Mouse (Mus musculus) liver, embryonic 13.5 days (tissue): ENCODE measurements around the gene Prkacb. TPM values are rescaled to one million over a fixed set of nuclear protein-coding genes. Genes with fewer than 3 reads are reported as not detected.

ENCODE experiments used
- ATAC-seq: fragments of 200-750 bp; cut with Nextera tagmentation; 2 replicates; pipeline ENCODE4 v1.8.0; 2017; ENCODE audit warnings: low read depth, mild to moderate bottlenecking, moderate number of reproducible peaks, moderate library complexity
- DNase-seq: peaks from one replicate; pipeline ENCODE4 v3.0.0; 2022
- H3K27ac ChIP-seq: fragments of 300-500 bp; sonication (generic); 2 replicates; pipeline ENCODE4 v1.5.1; 2015; ENCODE audit warnings: moderate library complexity, mild to moderate bottlenecking, inconsistent platforms
- H3K27me3 ChIP-seq: fragments of 300-500 bp; sonication (generic); 2 replicates; pipeline ENCODE4 v1.6.1; 2015; ENCODE audit warnings: mild to moderate bottlenecking, inconsistent platforms
- H3K36me3 ChIP-seq: fragments of 300-500 bp; sonication (generic); 2 replicates; pipeline ENCODE4 v1.6.1; 2015; ENCODE audit warnings: mild to moderate bottlenecking, inconsistent platforms
- H3K4me1 ChIP-seq: fragments of 300-500 bp; sonication (generic); replicated peaks from 2 replicates; pipeline ENCODE4 v1.6.1; 2015; ENCODE audit warnings: inconsistent platforms
- H3K4me2 ChIP-seq: fragments of 300-500 bp; sonication (generic); 2 replicates; pipeline ENCODE4 v1.6.1; 2015; ENCODE audit warnings: inconsistent platforms, mild to moderate bottlenecking, moderate library complexity
- H3K4me3 ChIP-seq: fragments of 300-500 bp; sonication (generic); replicated peaks from 2 replicates; pipeline ENCODE4 v1.5.1; 2015; ENCODE audit warnings: mild to moderate bottlenecking, inconsistent platforms
- H3K9ac ChIP-seq: fragments of 300-500 bp; sonication (generic); 2 replicates; pipeline ENCODE4 v1.6.1; 2015; ENCODE audit warnings: mild to moderate bottlenecking, inconsistent platforms
- H3K9me3 ChIP-seq: fragments of 300-500 bp; sonication (generic); replicated peaks from 2 replicates; pipeline ENCODE4 v1.6.1; 2016; ENCODE audit warnings: inconsistent platforms
- WGBS: fragments of 180-500 bp; shearing (Covaris S2); methylation state at CpG from one replicate; pipeline ENCODE4 v1.1.7; 2015; ENCODE audit not compliant: insufficient replicate concordance; 5-methylcytosine and 5-hydroxymethylcytosine counted together
- polyA plus RNA-seq: library from polyadenylated mRNA; unstranded; fragments of >200 nt; fragmentation: Nextera tagmentation; extraction: Ambion mirVana; gene quantifications from 2 replicates; pipeline ENCODE4 v1.2.1, GENCODE M21; 2015

The Prkacb gene
- polyA plus RNA-seq, 1 experiment from 2014 or later, result 13.8 TPM

DNA sequence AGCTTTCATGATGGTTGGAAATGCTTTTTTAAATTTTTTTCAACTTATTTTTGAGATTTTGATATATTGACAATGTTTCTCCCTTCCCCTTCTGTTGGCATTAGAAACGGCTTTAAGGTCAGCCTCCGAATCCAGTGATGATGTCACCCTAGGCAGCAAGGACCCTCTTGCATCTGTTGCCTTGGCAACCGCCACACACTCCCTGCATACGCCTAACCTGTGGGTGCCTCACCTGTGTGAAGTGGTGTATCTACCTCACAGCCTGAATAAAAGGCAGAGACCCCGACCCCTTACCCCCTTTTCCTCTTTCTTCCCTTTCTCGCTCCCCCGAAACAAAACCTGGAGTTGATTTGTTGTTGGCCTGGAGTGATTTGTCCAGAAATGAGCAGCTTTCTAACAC lies 100.5 kb downstream of the Prkacb start:
- Histone ChIP-seq H3K9me3 (no peaks in the 10 kb centered on the region), H3K36me3 (no peaks in the 10 kb centered on the region), H3K4me3 (no peak overlapping the region), H3K27me3 (no peaks in the 10 kb centered on the region), H3K27ac (no peak overlapping the region), H3K4me1 (no peaks in the 10 kb centered on the region), H3K9ac (no peak overlapping the region), H3K4me2 (no peak overlapping the region)
- WGBS, result 67% methylated on average over 7 of the region's 7 CpGs
- ATAC-seq, result no peak
- DNase-seq, result no peak

DNA sequence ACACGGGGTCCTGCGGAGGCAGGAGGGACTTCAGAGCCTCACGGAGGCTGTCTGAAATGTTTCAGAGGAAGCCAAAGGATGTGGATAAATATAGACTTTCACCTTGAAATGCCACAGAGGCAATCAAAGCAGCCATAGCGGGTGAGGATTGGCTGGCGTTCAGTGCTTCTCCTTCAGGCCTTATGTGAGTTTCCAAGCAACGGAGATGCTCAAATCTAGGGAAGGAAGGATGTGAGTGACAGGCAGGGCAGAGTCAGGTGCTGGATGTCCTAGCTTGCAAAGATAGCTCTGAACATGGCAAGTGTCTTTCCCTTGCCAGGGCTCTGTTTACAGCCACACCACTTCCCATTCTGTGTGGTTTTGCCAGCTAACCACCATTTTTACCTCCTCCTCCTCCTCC lies 101.2 kb downstream of the Prkacb start:
- ATAC-seq, result no peak
- Histone ChIP-seq H3K27me3 (no peaks in the 10 kb centered on the region), H3K4me1 (no peaks in the 10 kb centered on the region), H3K36me3 (no peaks in the 10 kb centered on the region), H3K9ac (no peak overlapping the region), H3K27ac (no peak overlapping the region), H3K9me3 (no peaks in the 10 kb centered on the region), H3K4me2 (no peak overlapping the region), H3K4me3 (no peak overlapping the region)
- no peak for DNase-seq
- WGBS, result 45% methylated on average over 6 of the region's 6 CpGs

DNA sequence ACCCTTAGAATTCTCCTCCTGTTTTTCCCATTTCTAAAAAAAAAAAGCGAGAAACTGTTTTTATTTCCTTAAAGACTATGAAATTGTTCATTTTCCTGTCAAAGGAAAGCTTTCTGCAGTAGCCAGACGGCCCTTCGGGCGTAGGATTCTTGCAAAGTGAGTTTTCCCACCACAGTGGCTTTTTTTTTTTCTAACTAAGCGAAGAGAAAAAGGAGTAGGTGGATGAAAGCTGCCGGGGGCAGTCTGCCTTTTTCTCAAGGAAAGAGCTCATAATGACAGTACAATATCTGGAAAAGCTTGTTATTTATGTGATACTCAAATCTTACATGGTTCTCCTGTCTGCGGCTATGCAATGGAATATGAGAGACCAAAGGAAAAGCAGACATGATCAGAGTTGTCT lies 101.7 kb downstream of the Prkacb start:
- Histone ChIP-seq H3K4me1 (no peaks in the 10 kb centered on the region), H3K4me3 (no peak overlapping the region), H3K27ac (no peak overlapping the region), H3K27me3 (no peaks in the 10 kb centered on the region), H3K36me3 (no peaks in the 10 kb centered on the region), H3K9ac (no peak overlapping the region), H3K4me2 (no peak overlapping the region), H3K9me3 (no peaks in the 10 kb centered on the region)
- DNase-seq (no peak), ATAC-seq (no peak)
- 66% methylated on average over 7 of the region's 7 CpGs for WGBS

DNA sequence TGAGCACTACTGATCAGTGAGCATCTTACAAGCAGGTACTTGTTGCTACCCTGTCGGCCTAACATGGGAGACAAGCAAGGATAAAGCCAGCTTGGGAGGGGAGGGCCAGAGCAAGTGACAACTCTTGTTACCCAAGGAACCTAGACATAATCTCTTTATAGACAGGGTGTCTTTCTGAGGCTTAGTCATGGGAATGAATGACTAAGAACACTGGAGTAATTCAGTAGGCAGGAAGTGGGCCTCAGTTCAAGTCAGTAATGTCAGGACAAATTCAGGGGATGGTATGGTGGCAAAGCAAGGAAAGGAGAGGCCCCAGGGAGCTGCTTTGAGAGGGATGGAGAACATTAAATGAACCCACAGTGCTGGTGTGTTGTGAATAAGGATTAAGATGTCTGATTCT lies 103.7 kb downstream of the Prkacb start:
- H3K36me3 ChIP-seq, result no peaks in the 10 kb centered on the region
- ATAC-seq, result no peak
- H3K4me1 ChIP-seq, result no peaks in the 10 kb centered on the region
- no peaks in the 10 kb centered on the region for H3K27me3 ChIP-seq
- 77% methylated on average over 1 of the region's 1 CpGs for WGBS
- no peak overlapping the region for H3K9ac ChIP-seq
- H3K27ac ChIP-seq, result no peak overlapping the region
- H3K4me3 ChIP-seq, result no peak overlapping the region
- H3K4me2 ChIP-seq, result no peak overlapping the region
- no peak for DNase-seq
- no peaks in the 10 kb centered on the region for H3K9me3 ChIP-seq

DNA sequence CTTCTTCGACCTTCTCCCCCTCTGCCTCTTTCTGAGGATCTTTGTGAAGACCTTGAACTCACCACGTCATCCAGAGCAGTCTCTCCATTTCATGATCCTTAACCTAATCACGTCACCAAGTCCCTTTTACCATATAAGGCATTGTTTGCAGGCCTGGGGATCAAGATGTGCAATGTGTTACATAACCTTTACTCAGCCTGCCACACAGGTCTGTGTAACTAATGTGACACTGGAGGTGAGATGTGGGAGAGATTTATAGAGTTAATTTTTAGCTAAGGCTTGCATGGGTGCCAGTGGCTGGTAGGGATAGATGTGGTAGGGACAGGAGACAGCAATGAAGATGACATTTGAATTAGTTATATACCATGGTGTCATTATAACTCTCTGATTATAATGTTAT lies 104.4 kb downstream of the Prkacb start:
- no peak overlapping the region for H3K4me3 ChIP-seq
- no peak overlapping the region for H3K4me2 ChIP-seq
- no peaks in the 10 kb centered on the region for H3K9me3 ChIP-seq
- DNase-seq, result no peak
- ATAC-seq, result peak; percentile 78
- H3K9ac ChIP-seq, result no peak overlapping the region
- no peaks in the 10 kb centered on the region for H3K27me3 ChIP-seq
- H3K27ac ChIP-seq, result no peak overlapping the region
- H3K36me3 ChIP-seq, result no peaks in the 10 kb centered on the region
- WGBS, result 48% methylated on average over 3 of the region's 3 CpGs
- no peaks in the 10 kb centered on the region for H3K4me1 ChIP-seq

DNA sequence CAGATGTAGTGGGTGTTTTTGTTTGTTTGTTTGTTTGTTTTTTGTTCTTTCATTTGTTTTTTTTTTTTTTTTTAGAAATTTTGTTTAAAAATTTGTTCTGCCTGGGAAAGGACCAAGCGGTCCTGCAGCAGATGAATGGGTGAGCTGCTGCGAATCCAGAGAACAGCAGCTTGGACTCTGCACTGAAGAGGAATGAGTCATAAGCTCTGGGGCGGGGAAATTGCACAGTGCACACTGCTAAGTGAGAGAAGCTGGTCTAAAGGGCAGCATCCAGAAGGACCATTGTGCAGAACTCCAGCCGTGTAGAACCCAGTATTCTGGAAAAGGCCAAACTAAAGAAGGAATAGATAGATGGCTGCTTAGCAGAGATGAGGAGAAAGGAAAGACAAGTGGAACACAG lies 108.7 kb downstream of the Prkacb start:
- H3K4me1 ChIP-seq, result peaks cover 18% of the 10 kb centered on the region
- DNase-seq (no peak), ATAC-seq (no peak)
- no peaks in the 10 kb centered on the region for H3K36me3 ChIP-seq
- no peak overlapping the region for H3K27ac ChIP-seq
- no peaks in the 10 kb centered on the region for H3K9me3 ChIP-seq
- no peak overlapping the region for H3K4me3 ChIP-seq
- H3K4me2 ChIP-seq, result no peak overlapping the region
- H3K9ac ChIP-seq, result no peak overlapping the region
- no peaks in the 10 kb centered on the region for H3K27me3 ChIP-seq
- WGBS, result 64% methylated on average over 4 of the region's 4 CpGs

DNA sequence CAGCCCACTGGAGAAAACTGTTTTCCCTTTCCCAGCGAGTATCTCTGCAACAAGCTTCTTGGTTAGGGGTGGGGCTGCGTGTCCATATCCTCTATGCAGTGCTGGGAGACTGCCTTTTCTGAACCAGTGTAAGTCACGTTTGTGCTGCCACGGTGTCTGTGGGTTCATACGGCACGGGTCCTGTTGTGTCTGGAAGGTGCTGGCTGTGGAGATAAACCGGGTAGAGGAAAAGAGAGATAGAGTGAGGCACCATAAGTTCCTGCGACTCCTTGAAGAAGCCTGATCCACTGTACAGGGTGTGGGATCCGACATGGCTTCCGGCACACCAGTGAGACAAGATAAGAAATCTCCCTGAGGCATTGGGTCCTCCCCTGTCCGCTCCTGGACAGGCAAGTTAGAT lies 112.7 kb downstream of the Prkacb start:
- no peaks in the 10 kb centered on the region for H3K9me3 ChIP-seq
- no peaks in the 10 kb centered on the region for H3K27me3 ChIP-seq
- peak overlapping the region; percentile 59; the same call in 1 of the 2 replicates for H3K27ac ChIP-seq
- ATAC-seq (peak; percentile 96), DNase-seq (peak; percentile 50)
- H3K4me2 ChIP-seq, result peak overlapping the region; percentile 62
- H3K9ac ChIP-seq, result peak overlapping the region; percentile 47
- H3K4me3 ChIP-seq, result peak overlapping the region; percentile 17
- 20% methylated on average over 11 of the region's 11 CpGs for WGBS
- H3K4me1 ChIP-seq, result peaks cover 26% of the 10 kb centered on the region
- H3K36me3 ChIP-seq, result no peaks in the 10 kb centered on the region

DNA sequence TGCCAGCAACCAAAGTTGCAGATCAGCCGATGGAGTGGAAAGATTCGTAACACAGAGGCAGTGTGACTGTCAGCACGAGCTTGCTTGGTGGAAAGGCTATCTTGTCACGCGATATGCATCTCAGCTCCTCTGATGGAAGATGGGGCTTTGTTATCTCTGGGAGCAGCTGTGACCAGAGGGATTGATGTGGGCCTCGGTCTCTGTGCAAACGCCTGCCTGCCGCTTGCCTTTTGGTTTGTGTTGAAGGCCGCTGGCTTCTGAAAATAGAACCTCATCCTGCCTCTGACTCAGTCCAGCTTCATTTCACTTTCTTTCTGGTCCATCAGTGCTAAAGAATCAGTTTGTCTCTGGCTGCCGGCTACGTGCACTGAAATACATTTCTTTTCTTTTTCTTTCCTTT lies 113.8 kb downstream of the Prkacb start:
- H3K27ac ChIP-seq, result no peak overlapping the region
- H3K4me3 ChIP-seq, result no peak overlapping the region
- no peaks in the 10 kb centered on the region for H3K36me3 ChIP-seq
- peak; percentile 45; the same call in 1 of the 2 replicates for ATAC-seq
- WGBS, result 17% methylated on average over 11 of the region's 11 CpGs
- peak overlapping the region; percentile 25; the same call in 1 of the 2 replicates for H3K4me2 ChIP-seq
- peaks cover 26% of the 10 kb centered on the region for H3K4me1 ChIP-seq
- DNase-seq, result peak; percentile 23
- no peaks in the 10 kb centered on the region for H3K27me3 ChIP-seq
- H3K9ac ChIP-seq, result 0 out of 2 replicates have a peak overlapping the region, but pooled peaks have one; percentile 6
- H3K9me3 ChIP-seq, result no peaks in the 10 kb centered on the region

DNA sequence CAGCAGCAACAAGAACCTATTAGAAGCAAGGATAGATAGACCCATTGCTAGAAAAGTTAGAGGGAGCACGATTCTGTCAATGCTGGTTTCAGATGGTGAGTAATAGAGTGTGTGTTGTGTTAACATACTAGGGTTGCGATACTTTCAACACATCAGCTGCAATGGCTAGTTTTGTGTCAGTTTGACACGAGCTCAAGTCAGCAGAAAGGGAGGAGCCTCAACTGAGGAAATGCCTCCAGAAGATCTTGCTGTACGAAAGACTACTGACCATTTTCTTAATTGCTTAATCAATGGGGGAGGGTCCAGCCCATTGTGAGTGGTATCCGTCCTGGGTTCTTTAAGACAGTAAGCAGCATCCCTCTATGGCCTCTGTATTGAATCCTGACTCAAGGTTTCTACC lies 120.2 kb downstream of the Prkacb start:
- DNase-seq (no peak), ATAC-seq (no peak)
- H3K9ac ChIP-seq, result no peak overlapping the region
- 60% methylated on average over 5 of the region's 5 CpGs for WGBS
- no peaks in the 10 kb centered on the region; the same call in 1 of the 2 replicates for H3K27me3 ChIP-seq
- no peaks in the 10 kb centered on the region for H3K4me1 ChIP-seq
- H3K4me2 ChIP-seq, result no peak overlapping the region
- no peaks in the 10 kb centered on the region for H3K36me3 ChIP-seq
- no peak overlapping the region for H3K27ac ChIP-seq
- H3K9me3 ChIP-seq, result no peaks in the 10 kb centered on the region
- H3K4me3 ChIP-seq, result no peak overlapping the region

DNA sequence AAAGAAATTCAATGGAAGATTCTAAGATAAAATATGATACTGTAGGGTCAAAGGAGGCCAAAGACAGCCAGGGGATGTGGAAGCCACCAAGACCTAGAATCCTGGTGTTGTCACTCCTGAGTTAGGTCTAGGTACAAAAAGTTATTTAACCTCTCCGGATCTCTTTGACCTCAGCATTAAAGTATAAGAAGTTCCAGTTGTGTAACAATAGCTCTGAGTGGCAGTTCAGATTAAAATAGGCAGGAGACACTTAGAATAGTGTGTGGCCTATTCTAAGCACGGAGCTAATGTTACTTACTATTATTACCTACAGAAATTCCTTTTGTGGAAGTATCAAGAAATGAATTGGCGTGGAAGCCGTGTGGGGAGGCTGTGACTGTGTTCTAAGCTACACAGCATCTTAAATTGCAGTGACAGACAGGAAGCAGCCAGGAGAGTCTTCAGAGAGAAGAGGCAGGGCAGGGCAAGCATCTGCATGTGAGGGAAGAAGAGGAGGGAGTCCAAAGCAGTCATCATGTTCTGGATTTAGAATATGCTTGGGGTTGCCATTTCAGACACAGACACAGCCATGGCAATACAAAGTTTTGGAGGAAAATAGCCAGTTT lies 125.6 kb downstream of the Prkacb start:
- DNase-seq (no peak), ATAC-seq (no peak)
- no peak overlapping the region for H3K9ac ChIP-seq
- no peak overlapping the region for H3K4me2 ChIP-seq
- H3K4me3 ChIP-seq, result no peak overlapping the region
- WGBS, result 55% methylated on average over 4 of the region's 4 CpGs
- no peak overlapping the region for H3K27ac ChIP-seq
- no peaks in the 10 kb centered on the region for H3K36me3 ChIP-seq
- no peaks in the 10 kb centered on the region for H3K9me3 ChIP-seq
- peaks cover 28% of the 10 kb centered on the region for H3K27me3 ChIP-seq
- peaks cover 21% of the 10 kb centered on the region for H3K4me1 ChIP-seq

DNA sequence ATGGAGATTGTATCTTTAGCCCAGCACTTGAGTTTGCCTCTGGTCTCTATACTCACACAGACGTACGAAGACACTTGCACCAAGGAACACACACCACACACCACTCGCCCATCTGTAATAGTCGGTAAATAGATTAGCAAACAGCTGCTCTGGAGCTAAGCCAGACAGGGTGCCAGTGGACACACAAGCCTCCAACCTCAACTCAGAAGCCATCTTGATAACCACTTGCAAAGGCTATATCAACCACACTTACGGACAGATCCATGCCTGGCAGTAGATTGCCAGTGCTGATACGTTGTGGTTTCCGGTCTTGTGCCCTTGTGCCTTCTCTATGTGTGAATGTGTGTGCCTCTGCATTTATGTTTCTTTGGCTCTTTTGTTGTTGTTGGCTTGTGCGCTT lies 126.4 kb downstream of the Prkacb start:
- DNase-seq, result no peak
- H3K4me2 ChIP-seq, result 0 out of 2 replicates have a peak overlapping the region, but pooled peaks have one; percentile 75
- peak; percentile 65 for ATAC-seq
- no peaks in the 10 kb centered on the region for H3K9me3 ChIP-seq
- peaks cover 21% of the 10 kb centered on the region for H3K4me1 ChIP-seq
- no peak overlapping the region for H3K27ac ChIP-seq
- no peak overlapping the region for H3K9ac ChIP-seq
- WGBS, result 32% methylated on average over 8 of the region's 8 CpGs
- H3K27me3 ChIP-seq, result peaks cover 28% of the 10 kb centered on the region
- no peaks in the 10 kb centered on the region for H3K36me3 ChIP-seq
- no peak overlapping the region for H3K4me3 ChIP-seq
